Mouse (Mus musculus) lung, embryonic 14.5 days (tissue): ENCODE measurements around the gene Fau. TPM values are rescaled to one million over a fixed set of nuclear protein-coding genes. Genes with fewer than 3 reads are reported as not detected.

Experiments
- ATAC-seq: fragments of 200-750 bp; cut with Nextera tagmentation; 2 replicates; pipeline ENCODE4 v1.8.0; 2017; ENCODE audit warnings: mild to moderate bottlenecking, moderate TSS enrichment, moderate library complexity; ENCODE audit not compliant: insufficient read depth
- DNase-seq: peaks from one replicate; pipeline ENCODE4 v3.0.0-alpha.2; 2015
- H3K27ac ChIP-seq: fragments of 300-500 bp; sonication (generic); 2 replicates; pipeline ENCODE4 v1.5.1; 2014; ENCODE audit warnings: low read depth, mild to moderate bottlenecking, moderate library complexity
- H3K27me3 ChIP-seq: fragments of 300-500 bp; sonication (generic); 2 replicates; pipeline ENCODE4 v1.6.1; 2014; ENCODE audit warnings: low read length, control low read depth; ENCODE audit not compliant: insufficient read depth
- H3K36me3 ChIP-seq: fragments of 300-500 bp; sonication (generic); 2 replicates; pipeline ENCODE4 v1.6.1; 2014; ENCODE audit warnings: control low read depth; ENCODE audit not compliant: insufficient read depth
- H3K4me1 ChIP-seq: fragments of 300-500 bp; sonication (generic); 2 replicates; pipeline ENCODE4 v1.6.1; 2014; ENCODE audit warnings: antibody characterized with exemption, control low read depth; ENCODE audit not compliant: insufficient read depth
- H3K4me2 ChIP-seq: fragments of 300-500 bp; sonication (generic); 2 replicates; pipeline ENCODE4 v1.6.1; 2014; ENCODE audit warnings: mild to moderate bottlenecking
- H3K4me3 ChIP-seq: fragments of 300-500 bp; sonication (generic); 2 replicates; pipeline ENCODE4 v1.5.1; 2014; ENCODE audit warnings: low read depth, low read length
- H3K9ac ChIP-seq: fragments of 300-500 bp; sonication (generic); 2 replicates; pipeline ENCODE4 v1.6.1; 2014
- H3K9me3 ChIP-seq: fragments of 300-500 bp; sonication (generic); 2 replicates; pipeline ENCODE4 v1.6.1; 2016; ENCODE audit warnings: low read depth, low read length, control low read depth
- CTCF ChIP-seq: IDR thresholded peaks from 2 replicates; pipeline ENCODE4 v1.5.1; 2016; ENCODE audit warnings: antibody characterized with exemption, low read depth
- WGBS: fragments of 180-500 bp; shearing (Covaris S2); extraction: QIAGEN DNeasy Blood & Tissue Kit; methylation state at CpG from one replicate; pipeline ENCODE4 v1.1.7; 2014; 5-methylcytosine and 5-hydroxymethylcytosine counted together
- polyA plus RNA-seq: library from polyadenylated mRNA; unstranded; fragments of >200 nt; fragmentation: Nextera tagmentation; extraction: Ambion mirVana; gene quantifications from 2 replicates; pipeline ENCODE4 v1.2.1, GENCODE M21; 2014

Gene Fau
- polyA plus RNA-seq, result 825 and 884 TPM in 2 replicates

DNA sequence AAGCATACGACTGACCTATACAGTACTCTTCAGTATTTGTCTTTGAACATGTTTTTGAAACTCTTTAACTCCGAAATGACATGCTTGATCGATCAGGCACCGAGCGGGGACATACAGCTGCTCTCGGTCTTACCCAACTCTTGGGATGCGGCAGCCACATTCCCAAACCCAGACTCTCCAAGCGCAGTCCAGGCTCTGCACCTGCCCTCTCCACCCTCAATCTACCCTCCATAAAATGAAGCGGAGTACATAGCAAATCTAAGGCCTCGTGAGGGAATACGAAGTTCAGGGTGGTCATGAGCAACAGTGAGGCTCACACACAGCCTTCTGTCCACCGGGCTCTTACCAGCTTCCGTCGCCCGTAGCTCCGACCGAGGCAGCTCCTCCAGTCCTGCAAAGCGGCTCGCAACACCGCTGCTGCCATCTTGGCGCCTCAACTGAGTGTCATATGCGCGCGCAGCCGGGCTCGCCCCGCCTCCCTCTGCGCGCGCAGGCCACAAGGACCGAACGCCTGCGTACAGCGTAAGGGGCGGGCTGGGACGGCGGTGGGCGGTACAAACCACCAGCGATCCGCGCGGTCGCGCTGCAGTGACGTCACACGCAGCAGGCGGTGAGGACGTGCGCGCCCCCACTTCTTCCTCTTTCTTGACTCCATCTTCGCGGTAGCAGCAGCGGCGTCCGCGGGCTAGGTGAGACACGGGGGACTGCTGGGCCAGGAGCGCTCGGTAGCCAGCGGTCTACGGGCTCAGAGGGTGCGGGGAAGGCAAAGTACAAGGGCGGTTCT is at the start of gene Fau, which contains the start of gene Mrpl49:
Fau (plus strand) TSS at position 532 of the 784 bp plus-strand sequence.
Mrpl49 (minus strand) TSS at position 473 of the 784 bp plus-strand sequence.
- TF ChIP-seq CTCF, result no peak
- Histone ChIP-seq H3K36me3 (peaks cover 48% of the 10 kb centered on the region), H3K4me1 (peaks cover 7% of the 10 kb centered on the region; the same call in 1 of the 2 replicates), H3K27ac (peak within 1 kb of the TSS; percentile 69), H3K9ac (peak within 1 kb of the TSS; percentile 91), H3K4me2 (peak within 1 kb of the TSS; percentile 74), H3K4me3 (peak within 1 kb of the TSS; percentile 86), H3K9me3 (no peaks in the 10 kb centered on the region), H3K27me3 (no peaks in the 10 kb centered on the region)
- under 1% methylated on average over 63 of the region's 63 CpGs for WGBS
- ATAC-seq, result peak; percentile 79
- DNase-seq, result peak; percentile 100

DNA sequence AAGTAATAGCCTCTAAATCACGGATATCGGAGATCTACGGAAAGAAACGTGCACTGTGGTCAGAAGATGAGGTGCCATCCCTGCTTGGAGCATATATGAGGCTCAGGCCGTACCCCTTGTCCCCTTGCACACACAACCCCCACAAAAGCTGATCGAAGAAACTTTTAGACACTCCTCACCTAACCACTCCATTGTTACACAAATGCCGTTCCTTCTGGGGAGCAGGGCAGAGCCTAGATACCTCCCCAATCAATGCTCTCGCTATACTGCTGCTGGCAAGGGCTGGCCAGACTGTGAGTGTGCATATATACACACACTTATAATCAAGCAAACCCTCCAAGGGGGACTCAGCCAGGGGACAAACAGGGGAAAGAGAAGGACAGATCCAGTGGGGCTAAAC is 48.5 kb upstream of the Fau start:
- TF ChIP-seq CTCF, result no peak
- ATAC-seq, result no peak
- Histone ChIP-seq H3K9me3 (no peaks in the 10 kb centered on the region), H3K27ac (no peak overlapping the region), H3K4me1 (no peaks in the 10 kb centered on the region), H3K36me3 (no peaks in the 10 kb centered on the region), H3K9ac (no peak overlapping the region), H3K27me3 (no peaks in the 10 kb centered on the region), H3K4me3 (no peak overlapping the region), H3K4me2 (no peak overlapping the region)
- 81% methylated on average over 8 of the region's 8 CpGs for WGBS
- no peak for DNase-seq

DNA sequence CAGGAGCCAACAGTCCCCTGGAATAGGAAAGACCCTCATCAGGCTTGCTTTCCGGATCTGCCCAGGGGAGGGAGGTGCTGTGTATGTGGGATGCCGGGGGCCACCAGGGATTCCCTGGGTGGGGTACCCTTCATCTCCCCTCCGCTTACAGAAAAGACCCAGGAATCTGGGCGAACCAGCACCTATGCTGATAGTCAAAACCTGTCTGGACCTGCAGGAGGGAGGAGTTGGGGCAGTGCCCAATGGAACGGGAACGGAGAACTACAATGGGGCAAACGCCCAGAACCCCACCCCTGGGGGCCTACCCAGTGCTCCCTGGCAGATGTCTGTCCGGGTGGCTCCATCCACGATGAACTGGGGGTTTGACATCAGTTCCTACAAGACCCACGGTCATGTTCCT is 44.0 kb upstream of the Fau start:
- Histone ChIP-seq H3K27me3 (no peaks in the 10 kb centered on the region), H3K4me3 (no peak overlapping the region), H3K9ac (no peak overlapping the region), H3K36me3 (no peaks in the 10 kb centered on the region), H3K4me2 (peak overlapping the region; percentile 88; the same call in 1 of the 2 replicates), H3K4me1 (no peaks in the 10 kb centered on the region), H3K9me3 (no peaks in the 10 kb centered on the region), H3K27ac (no peak overlapping the region)
- TF ChIP-seq CTCF, result no peak
- no peak for ATAC-seq
- 86% methylated on average over 10 of the region's 10 CpGs for WGBS
- no peak for DNase-seq

DNA sequence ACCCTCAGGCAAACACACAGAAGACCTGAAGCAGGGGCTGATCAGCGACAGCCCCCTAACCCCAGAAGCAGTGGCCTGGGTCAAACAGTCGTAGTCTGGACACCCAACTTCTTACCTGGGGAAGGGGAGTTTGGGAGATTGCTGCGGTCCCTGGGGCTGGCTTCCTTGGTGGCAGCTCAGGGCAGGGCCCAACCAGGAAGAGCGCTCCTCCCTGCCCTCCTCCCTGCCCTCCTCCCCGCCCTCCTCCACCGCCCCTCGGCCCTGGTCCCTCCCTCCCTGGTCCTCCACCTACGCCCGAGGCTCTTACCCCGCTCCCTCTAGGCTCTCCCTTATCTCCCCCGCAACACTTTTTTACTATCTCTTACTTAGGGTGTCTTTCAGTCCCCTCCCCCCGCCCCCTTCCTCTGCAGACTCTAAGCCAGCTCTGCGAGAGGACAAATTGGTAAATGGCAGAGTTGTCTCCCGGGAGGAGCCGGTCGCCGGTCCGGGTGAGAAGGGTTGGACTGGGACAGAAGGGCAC is 42.6 kb upstream of the Fau start:
- H3K9me3 ChIP-seq, result no peaks in the 10 kb centered on the region
- no peak for TF ChIP-seq CTCF
- peak overlapping the region; percentile 62 for H3K9ac ChIP-seq
- H3K27ac ChIP-seq, result peak overlapping the region; percentile 58; the same call in 1 of the 2 replicates
- peak overlapping the region; percentile 55 for H3K4me3 ChIP-seq
- H3K27me3 ChIP-seq, result no peaks in the 10 kb centered on the region
- H3K4me2 ChIP-seq, result peak overlapping the region; percentile 88
- peak; percentile 86 for ATAC-seq
- no peaks in the 10 kb centered on the region for H3K4me1 ChIP-seq
- peak; percentile 55 for DNase-seq
- WGBS, result 2% methylated on average over 17 of the region's 18 CpGs
- no peaks in the 10 kb centered on the region for H3K36me3 ChIP-seq

DNA sequence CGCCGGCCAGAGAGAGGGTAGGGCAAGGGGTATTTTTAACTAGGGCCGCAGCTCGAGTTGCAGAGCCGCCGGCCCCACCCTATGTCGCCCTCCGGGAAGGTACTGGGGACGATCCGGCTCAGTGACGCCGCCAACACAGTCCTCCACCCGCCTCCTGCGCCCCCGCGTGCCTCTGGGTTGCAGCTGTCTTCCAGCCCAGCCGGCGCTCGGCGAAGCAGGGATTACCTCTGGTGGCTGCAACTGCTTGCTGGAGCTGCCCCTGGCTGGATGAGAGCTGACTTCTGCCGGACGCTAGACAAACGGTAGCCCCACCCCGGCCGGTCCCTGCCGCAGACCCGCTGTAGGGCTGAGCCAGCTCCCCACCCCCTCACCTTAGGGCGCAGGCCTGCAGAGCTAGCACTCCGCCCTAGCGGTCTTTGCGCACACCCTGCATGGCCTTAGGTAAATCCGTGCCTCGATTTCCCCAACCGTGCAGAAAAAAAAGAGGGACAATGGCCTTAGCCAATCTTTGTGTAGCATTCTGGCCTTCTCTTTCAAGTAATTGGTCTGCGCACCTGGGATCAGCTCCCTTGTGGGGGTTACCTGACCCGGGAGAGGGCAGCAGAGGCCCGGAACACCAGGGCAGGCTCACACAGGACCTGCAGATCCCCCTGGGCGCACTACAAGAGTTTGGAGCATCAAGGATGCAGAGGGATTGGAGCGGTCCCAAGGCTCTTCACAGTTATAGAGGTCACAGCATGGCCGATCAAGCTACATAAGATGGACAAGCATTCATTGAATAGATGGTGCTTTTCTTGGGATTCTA is 41.9 kb upstream of the Fau start, which contains the start of gene Capn1:
Capn1 (minus strand) TSS at position 387 of the 805 bp plus-strand sequence.
- Histone ChIP-seq H3K4me2 (peak within 1 kb of the TSS; percentile 88), H3K27me3 (no peaks in the 10 kb centered on the region), H3K36me3 (no peaks in the 10 kb centered on the region), H3K4me1 (no peaks in the 10 kb centered on the region), H3K27ac (peak within 1 kb of the TSS; percentile 58; the same call in 1 of the 2 replicates), H3K9me3 (no peaks in the 10 kb centered on the region), H3K4me3 (peak within 1 kb of the TSS; percentile 55), H3K9ac (peak within 1 kb of the TSS; percentile 62)
- TF ChIP-seq CTCF, result peak; percentile 34
- ATAC-seq (peak; percentile 80), DNase-seq (peak; percentile 81)
- 3% methylated on average over 40 of the region's 40 CpGs for WGBS

DNA sequence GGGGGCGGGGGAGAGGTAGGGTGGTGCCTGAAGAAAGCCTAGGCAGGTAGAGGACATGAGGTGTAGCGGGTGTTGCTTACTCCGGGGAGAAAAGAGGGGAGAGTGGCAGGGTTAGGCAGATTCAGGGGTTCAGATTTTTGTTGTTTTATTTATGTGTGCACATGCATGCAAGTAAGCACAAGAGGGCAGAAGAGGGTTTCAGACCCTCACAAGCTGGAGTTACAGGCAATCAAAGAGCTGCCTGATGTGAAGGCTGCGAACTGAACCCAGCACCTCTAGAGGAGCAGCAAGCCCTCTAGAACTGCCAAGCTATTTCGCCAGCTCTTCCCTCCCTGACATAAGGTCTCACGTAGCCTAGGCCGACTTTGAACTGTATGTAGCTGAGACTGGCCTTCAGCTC is 41.1 kb upstream of the Fau start:
- H3K4me3 ChIP-seq, result no peak overlapping the region
- no peaks in the 10 kb centered on the region for H3K36me3 ChIP-seq
- no peaks in the 10 kb centered on the region for H3K9me3 ChIP-seq
- 0 out of 2 replicates have a peak, but pooled peaks have one; percentile 20 for TF ChIP-seq CTCF
- no peak overlapping the region for H3K4me2 ChIP-seq
- H3K4me1 ChIP-seq, result no peaks in the 10 kb centered on the region
- 49% methylated on average over 7 of the region's 7 CpGs for WGBS
- no peak overlapping the region for H3K27ac ChIP-seq
- DNase-seq, result peak; percentile 41
- H3K27me3 ChIP-seq, result no peaks in the 10 kb centered on the region
- no peak for ATAC-seq
- H3K9ac ChIP-seq, result no peak overlapping the region
